Mouse (Mus musculus): Measurements from ENCODE around the gene Loxl3.

- TF ChIP-seq CTCF (conservative IDR thresholded peaks at IDR 0.05; ENCODE audit: insufficient read depth, insufficient read length, low read depth, low read length) = no peak
- TF ChIP-seq POLR2A (IDR thresholded peaks at IDR 0.05; ENCODE audit: low read depth, low read length) = no peak
Measured at GRCm38 (mm10) chr6:83011255-83011654, 22.7 kb upstream of the Loxl3 start.

All from kidney, adult 2 months (tissue).